Mouse (Mus musculus): ENCODE measurements around the gene Atad3a.

GRCm38 (mm10) chr4:155788300-155788699 lies 27.4 kb upstream of the Atad3a start:
- TF ChIP-seq POLR2A (IDR thresholded peaks at IDR 0.05; ENCODE audit: low read depth, low read length) (no peak), CTCF (IDR thresholded peaks at IDR 0.05; ENCODE audit: extremely low read depth, insufficient read depth, insufficient read length, insufficient replicate concordance) (no peak)

Measured in spleen, adult 2 months (tissue).